Mouse (Mus musculus) kidney, adult 2 months (tissue): ENCODE data around the gene Slc22a7.

Experiments used
- CTCF ChIP-seq: fragments of 200-500 bp; conservative IDR thresholded peaks from 2 replicates; pipeline ENCODE4 v1.5.1; 2011; ENCODE audit warnings: low read depth, mild to moderate bottlenecking, control low read depth, low read length, moderate library complexity, mixed read lengths; ENCODE audit not compliant: insufficient read depth, insufficient read length
- POLR2A ChIP-seq: fragments of 200-500 bp; IDR thresholded peaks from one replicate; pipeline ENCODE4 v1.6.1; 2011; ENCODE audit warnings: low read depth, low read length, control low read depth

DNA sequence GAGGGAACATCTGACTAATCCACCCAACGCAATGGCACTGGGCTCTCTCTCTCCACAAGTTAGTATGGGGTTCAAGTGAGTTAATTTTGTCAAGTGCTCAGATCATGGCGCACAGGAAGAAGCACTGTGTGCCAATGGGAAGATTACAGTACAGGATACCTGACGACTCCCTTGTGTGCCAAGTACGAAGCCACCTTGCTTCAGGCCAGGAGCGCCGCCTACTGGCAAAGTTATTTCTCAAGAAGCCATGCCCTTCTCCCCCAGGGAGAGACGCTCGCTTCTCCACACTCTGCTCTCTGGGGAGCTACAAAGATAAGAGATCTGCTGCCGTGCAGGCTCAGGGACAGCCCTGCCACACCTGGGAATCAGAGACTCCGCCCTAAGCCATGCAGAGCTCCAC, 19.5 kb upstream of the Slc22a7 start:
- TF ChIP-seq CTCF (peak; percentile 77), POLR2A (no peak)
